28 mouse cellular contexts compared by ENCODE assay signal in genomic region chr19:7044279-7044678, GRCm38 (mm10). TPM values are rescaled to one million over a fixed set of nuclear protein-coding genes. Genes with fewer than 3 reads are reported as not detected.
DNase-seq lines count a peak whose midpoint lies in the region; ATAC-seq and TF ChIP-seq lines count a peak whose summit lies in the region.
"Had no signal": no experiment of that assay in that cellular context is flagged by ENCODE, and none has a peak within 500 bp of the region (broad histone marks: within the 10 kb centered on the region; RNA-seq: fewer than 3 reads in every experiment).

No protein-coding gene starts in this region.

- H3K9ac ChIP-seq in heart, embryonic 11.5 days (ENCODE audit: low read depth, low read length): peak overlapping the region; percentile 58
- H3K9ac ChIP-seq in heart, embryonic 16.5 days (ENCODE audit: low read length): peak overlapping the region; percentile 32
- H3K9ac ChIP-seq in heart, postnatal 0 days (replicated peaks; ENCODE audit: low read depth, low read length): no peak overlapping the region
- H3K9ac ChIP-seq: hindbrain, embryonic 12.5 days; liver, embryonic 14.5 days; neural tube, embryonic 15.5 days; stomach, embryonic 15.5 days had no signal

- intact Hi-C loops in heart, postnatal 25 days (cut with DNase I): no loop called here

- no peak for TF ChIP-seq EP300 in heart, postnatal 0 days (IDR thresholded peaks at IDR 0.05; ENCODE audit: low read depth)

- no peaks in the 10 kb centered on the region for H3K27me3 ChIP-seq in heart, embryonic 11.5 days (ENCODE audit: control insufficient read depth, insufficient read depth, low read length)
- no peaks in the 10 kb centered on the region for H3K27me3 ChIP-seq in heart, embryonic 16.5 days (ENCODE audit: control insufficient read depth, insufficient read depth, low read length)
- H3K27me3 ChIP-seq in heart, postnatal 0 days (ENCODE audit: control insufficient read depth, insufficient read depth, low read length): no peaks in the 10 kb centered on the region
- H3K27me3 ChIP-seq: hindbrain, embryonic 12.5 days; neural tube, embryonic 15.5 days; Patski; stomach, embryonic 15.5 days had no signal

- TF ChIP-seq CTCF in heart, postnatal 0 days (IDR thresholded peaks at IDR 0.05; ENCODE audit: low read depth): no peak

- 50% methylated on average over 4 of the region's 4 CpGs for WGBS in heart, embryonic 11.5 days (ENCODE audit: insufficient replicate concordance)
- WGBS in heart, embryonic 16.5 days: 40% methylated on average over 4 of the region's 4 CpGs
- WGBS in heart, postnatal 0 days: 30% methylated on average over 4 of the region's 4 CpGs

- ATAC-seq in heart, embryonic 11.5 days (replicated peaks; ENCODE audit: insufficient number of reproducible peaks, low FRiP score, low TSS enrichment): no peak
- no peak for ATAC-seq in heart, embryonic 16.5 days (replicated peaks; ENCODE audit: extremely low read depth, insufficient read depth, low FRiP score)
- ATAC-seq in heart, postnatal 0 days (ENCODE audit: insufficient read depth, low read depth): no peak
- ATAC-seq: forebrain, embryonic 14.5 days; intestine, embryonic 16.5 days; Patski had no signal

- no peak overlapping the region for H3K4me3 ChIP-seq in heart, embryonic 11.5 days (ENCODE audit: low read depth, low read length)
- no peak overlapping the region for H3K4me3 ChIP-seq in heart, embryonic 16.5 days (ENCODE audit: low read length)
- H3K4me3 ChIP-seq in heart, postnatal 0 days (ENCODE audit: low read depth, low read length): no peak overlapping the region
- H3K4me3 ChIP-seq: hindbrain, embryonic 12.5 days; neural tube, embryonic 15.5 days; stomach, embryonic 15.5 days had no signal

- DNase-seq in heart, postnatal 25 days (ENCODE audit: low spot score): no peak
- no peak for DNase-seq in heart, adult 11 months
- DNase-seq in NIH3T3 (ENCODE audit: low read depth): peak; percentile 52
- DNase-seq in heart, postnatal 0 days (ENCODE audit: low spot score): no peak
- DNase-seq in frontal cortex, adult 2 months (ENCODE audit: extremely low spot score in 1 of 2, low spot score in 1 of 2): no peak
- no peak for DNase-seq in thymus, postnatal 4 days
- DNase-seq: adrenal gland, postnatal 14 days; cerebellum, adult 11-12 months; cerebellum, adult 9-11 months; kidney, adult 8-10 months; kidney, postnatal 4 days; lung, adult 2 months; lung, postnatal 10 days; midbrain, embryonic 14.5 days; right cerebral cortex, postnatal 25 days had no signal

- no peaks in the 10 kb centered on the region for H3K36me3 ChIP-seq in heart, embryonic 11.5 days (ENCODE audit: control insufficient read depth, insufficient read depth, low read length)
- no peaks in the 10 kb centered on the region for H3K36me3 ChIP-seq in heart, embryonic 16.5 days (ENCODE audit: control insufficient read depth, insufficient read depth)
- no peaks in the 10 kb centered on the region for H3K36me3 ChIP-seq in heart, postnatal 0 days (replicated peaks; ENCODE audit: control insufficient read depth, insufficient read depth, low read length)
- H3K36me3 ChIP-seq: hindbrain, embryonic 12.5 days; neural tube, embryonic 15.5 days; stomach, embryonic 15.5 days had no signal

- H3K27ac ChIP-seq in heart, embryonic 11.5 days (ENCODE audit: low read depth, low read length): peak overlapping the region; percentile 38
- peak overlapping the region; percentile 71 for H3K27ac ChIP-seq in heart, embryonic 16.5 days (ENCODE audit: low read length)
- H3K27ac ChIP-seq in heart, postnatal 0 days (ENCODE audit: low read depth): peak overlapping the region; percentile 76
- H3K27ac ChIP-seq: hindbrain, embryonic 12.5 days; kidney, postnatal 0 days; liver, embryonic 14.5 days; macrophage; neural tube, embryonic 15.5 days; stomach, embryonic 15.5 days had no signal

- H3K4me2 ChIP-seq in heart, embryonic 11.5 days: no peak overlapping the region
- H3K4me2 ChIP-seq in heart, embryonic 16.5 days (ENCODE audit: low read depth, low read length): no peak overlapping the region
- H3K4me2 ChIP-seq in heart, postnatal 0 days (ENCODE audit: low read depth, low read length): no peak overlapping the region
- H3K4me2 ChIP-seq: hindbrain, embryonic 12.5 days; neural tube, embryonic 15.5 days; stomach, embryonic 15.5 days had no signal

- no peaks in the 10 kb centered on the region for H3K9me3 ChIP-seq in heart, embryonic 11.5 days (replicated peaks; ENCODE audit: control insufficient read depth, low read length)
- no peaks in the 10 kb centered on the region for H3K9me3 ChIP-seq in heart, embryonic 16.5 days (replicated peaks; ENCODE audit: control insufficient read depth, low read length)
- H3K9me3 ChIP-seq in heart, postnatal 0 days (replicated peaks; ENCODE audit: control insufficient read depth, low read length): no peaks in the 10 kb centered on the region
- H3K9me3 ChIP-seq: hindbrain, embryonic 12.5 days; neural tube, embryonic 15.5 days; stomach, embryonic 15.5 days had no signal

- H3K4me1 ChIP-seq in heart, embryonic 11.5 days (ENCODE audit: control insufficient read depth, insufficient read depth, low read length): peaks cover 11% of the 10 kb centered on the region
- H3K4me1 ChIP-seq in heart, embryonic 16.5 days (ENCODE audit: control insufficient read depth, insufficient read depth, low read length): peaks cover 13% of the 10 kb centered on the region
- 0 out of 2 replicates have a peak, but pooled peaks cover 4% of the 10 kb centered on the region for H3K4me1 ChIP-seq in heart, postnatal 0 days (ENCODE audit: control insufficient read depth, insufficient read depth)
- H3K4me1 ChIP-seq: stomach, embryonic 15.5 days had no signal

RNA-seq across cellular contexts. Expression of gene Stip1, which starts 4.5 kb away (rescaled TPM):
- polyA plus RNA-seq in heart, embryonic 11.5 days (2014; fragmentation: Nextera tagmentation; extraction: Ambion mirVana): 266 and 283 TPM in 2 replicates
- 100 to 1,000 TPM; 110 to 129 TPM for total RNA-seq in heart, postnatal 25 days (2021)
- 195 and 202 TPM in 2 replicates for polyA plus RNA-seq in heart, embryonic 16.5 days (2015; fragmentation: Nextera tagmentation; extraction: Ambion mirVana)
- 94.6 and 99.7 TPM in 2 replicates for total RNA-seq in heart, postnatal 0 days (2014; rRNA removed; ENCODE audit: low replicate concordance)
- polyA plus RNA-seq in heart, postnatal 0 days (2015; fragmentation: Nextera tagmentation; extraction: Ambion mirVana): 98.3 and 98.5 TPM in 2 replicates
- polyA plus RNA-seq in frontal cortex, adult 2 months (2012; rRNA removed): 141 and 148 TPM in 2 replicates

RNA-seq across cellular contexts. Expression of gene Macrod1, which starts 12.3 kb away (rescaled TPM):
- 13.3 and 16.7 TPM in 2 replicates for polyA plus RNA-seq in heart, embryonic 11.5 days (2014; fragmentation: Nextera tagmentation; extraction: Ambion mirVana)
- total RNA-seq in heart, postnatal 25 days (2021): 100 to 1,000 TPM; 240 to 243 TPM
- polyA plus RNA-seq in heart, embryonic 16.5 days (2015; fragmentation: Nextera tagmentation; extraction: Ambion mirVana): 61.0 and 64.3 TPM in 2 replicates
- total RNA-seq in heart, postnatal 0 days (2014; rRNA removed; ENCODE audit: low replicate concordance): 122 and 170 TPM in 2 replicates
- 112 and 113 TPM in 2 replicates for polyA plus RNA-seq in heart, postnatal 0 days (2015; fragmentation: Nextera tagmentation; extraction: Ambion mirVana)
- polyA plus RNA-seq in frontal cortex, adult 2 months (2012; rRNA removed): 22.3 and 27.2 TPM in 2 replicates
- total RNA-seq: CH12.LX; monocyte, adult 5-6 weeks had no signal

RNA-seq across cellular contexts. Expression of gene Fermt3, which starts 25.0 kb away (rescaled TPM):
- 11.5 and 11.9 TPM in 2 replicates for polyA plus RNA-seq in heart, embryonic 11.5 days (2014; fragmentation: Nextera tagmentation; extraction: Ambion mirVana)
- total RNA-seq in heart, postnatal 25 days (2021): 1 to 10 TPM; 4.4 to 4.7 TPM
- polyA plus RNA-seq in heart, embryonic 16.5 days (2015; fragmentation: Nextera tagmentation; extraction: Ambion mirVana): 14.3 and 24.7 TPM in 2 replicates
- total RNA-seq in heart, postnatal 0 days (2014; rRNA removed; ENCODE audit: low replicate concordance): 8.9 and 11.1 TPM in 2 replicates
- polyA plus RNA-seq in heart, postnatal 0 days (2015; fragmentation: Nextera tagmentation; extraction: Ambion mirVana): 4.9 and 5.1 TPM in 2 replicates
- 5.1 and 5.5 TPM in 2 replicates for polyA plus RNA-seq in frontal cortex, adult 2 months (2012; rRNA removed)

RNA-seq across cellular contexts. Expression of gene Trpt1, which starts 48.3 kb away (rescaled TPM):
- 13.4 and 14.7 TPM in 2 replicates for polyA plus RNA-seq in heart, embryonic 11.5 days (2014; fragmentation: Nextera tagmentation; extraction: Ambion mirVana)
- total RNA-seq in heart, postnatal 25 days (2021): 10 to 100 TPM; 23.1 to 24.0 TPM
- polyA plus RNA-seq in heart, embryonic 16.5 days (2015; fragmentation: Nextera tagmentation; extraction: Ambion mirVana): 17.0 and 17.3 TPM in 2 replicates
- 12.6 and 32.0 TPM in 2 replicates for total RNA-seq in heart, postnatal 0 days (2014; rRNA removed; ENCODE audit: low replicate concordance)
- 27.1 and 28.4 TPM in 2 replicates for polyA plus RNA-seq in heart, postnatal 0 days (2015; fragmentation: Nextera tagmentation; extraction: Ambion mirVana)
- 24.7 and 25.4 TPM in 2 replicates for polyA plus RNA-seq in frontal cortex, adult 2 months (2012; rRNA removed)

RNA-seq across cellular contexts. Expression of gene Nudt22, which starts 48.4 kb away (rescaled TPM):
- 24.6 and 25.2 TPM in 2 replicates for polyA plus RNA-seq in heart, embryonic 11.5 days (2014; fragmentation: Nextera tagmentation; extraction: Ambion mirVana)
- 10 to 100 TPM; 26.9 to 27.9 TPM for total RNA-seq in heart, postnatal 25 days (2021)
- polyA plus RNA-seq in heart, embryonic 16.5 days (2015; fragmentation: Nextera tagmentation; extraction: Ambion mirVana): 34.1 and 36.6 TPM in 2 replicates
- 42.1 and 45.3 TPM in 2 replicates for total RNA-seq in heart, postnatal 0 days (2014; rRNA removed; ENCODE audit: low replicate concordance)
- 48.1 and 49.5 TPM in 2 replicates for polyA plus RNA-seq in heart, postnatal 0 days (2015; fragmentation: Nextera tagmentation; extraction: Ambion mirVana)
- 12.5 and 12.9 TPM in 2 replicates for polyA plus RNA-seq in frontal cortex, adult 2 months (2012; rRNA removed)
